Mouse (Mus musculus) midbrain, embryonic 10.5 days (tissue): ENCODE measurements around the gene Flywch1. TPM values are rescaled to one million over a fixed set of nuclear protein-coding genes. Genes with fewer than 3 reads are reported as not detected.

Experiments used
- DNase-seq: peaks from one replicate; pipeline ENCODE4 v3.0.0-alpha.2; 2017; ENCODE audit warnings: low spot score
- H3K27ac ChIP-seq: fragments of 300-500 bp; sonication (generic); replicated peaks from 2 replicates; pipeline ENCODE4 v1.5.1; 2016; ENCODE audit warnings: mild to moderate bottlenecking
- H3K27me3 ChIP-seq: fragments of 300-500 bp; sonication (generic); 2 replicates; pipeline ENCODE4 v1.6.1; 2016; ENCODE audit warnings: low read depth, mild to moderate bottlenecking; ENCODE audit not compliant: poor library complexity, severe bottlenecking
- H3K36me3 ChIP-seq: fragments of 300-500 bp; sonication (generic); 2 replicates; pipeline ENCODE4 v1.6.1; 2016; ENCODE audit warnings: mild to moderate bottlenecking, moderate library complexity
- H3K4me1 ChIP-seq: fragments of 300-500 bp; sonication (generic); 2 replicates; pipeline ENCODE4 v1.6.1; 2016
- H3K4me3 ChIP-seq: fragments of 300-500 bp; sonication (generic); 2 replicates; pipeline ENCODE4 v1.5.1; 2016; ENCODE audit warnings: mild to moderate bottlenecking, moderate library complexity
- H3K9me3 ChIP-seq: fragments of 300-500 bp; sonication (generic); replicated peaks from 2 replicates; pipeline ENCODE4 v1.6.1; 2016; ENCODE audit warnings: mild to moderate bottlenecking
- WGBS: fragments of 180-500 bp; shearing (Covaris S2); methylation state at CpG from one replicate; pipeline ENCODE4 v1.1.7; 2016; 5-methylcytosine and 5-hydroxymethylcytosine counted together
- polyA plus RNA-seq: library from polyadenylated mRNA; unstranded; fragments of >200 nt; fragmentation: Nextera tagmentation; extraction: Ambion mirVana; gene quantifications from 2 replicates; pipeline ENCODE4 v1.2.1, GENCODE M21; 2016

Flywch1 gene
- polyA plus RNA-seq, 1 experiment from 2014 or later: 187 TPM

DNA sequence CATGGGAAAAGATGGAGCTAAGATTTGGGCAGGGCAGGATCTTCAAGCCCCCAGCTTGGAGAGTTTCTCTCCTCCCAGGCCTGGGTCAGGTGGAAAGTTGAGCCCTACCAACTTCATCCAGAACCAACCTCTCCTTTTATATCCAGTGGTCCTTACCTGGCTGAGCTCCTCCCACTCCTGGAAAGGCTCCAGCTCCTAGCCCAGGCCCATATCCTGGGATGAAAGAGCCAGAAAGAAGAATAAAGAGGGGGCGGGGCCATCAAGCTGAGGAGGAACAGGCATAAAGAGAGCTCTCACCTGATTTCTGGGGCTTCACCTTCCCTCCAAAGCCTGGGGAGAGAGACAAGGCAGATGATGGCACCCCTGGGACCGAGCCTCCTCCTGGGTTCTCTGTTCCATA, 54.4 kb downstream of the Flywch1 start:
- Histone ChIP-seq H3K4me3 (no peak overlapping the region), H3K9me3 (no peaks in the 10 kb centered on the region), H3K36me3 (no peaks in the 10 kb centered on the region), H3K4me1 (no peaks in the 10 kb centered on the region), H3K27ac (no peak overlapping the region), H3K27me3 (no peaks in the 10 kb centered on the region)
- WGBS: 69% methylated on average over 2 of the region's 2 CpGs
- DNase-seq: no peak

DNA sequence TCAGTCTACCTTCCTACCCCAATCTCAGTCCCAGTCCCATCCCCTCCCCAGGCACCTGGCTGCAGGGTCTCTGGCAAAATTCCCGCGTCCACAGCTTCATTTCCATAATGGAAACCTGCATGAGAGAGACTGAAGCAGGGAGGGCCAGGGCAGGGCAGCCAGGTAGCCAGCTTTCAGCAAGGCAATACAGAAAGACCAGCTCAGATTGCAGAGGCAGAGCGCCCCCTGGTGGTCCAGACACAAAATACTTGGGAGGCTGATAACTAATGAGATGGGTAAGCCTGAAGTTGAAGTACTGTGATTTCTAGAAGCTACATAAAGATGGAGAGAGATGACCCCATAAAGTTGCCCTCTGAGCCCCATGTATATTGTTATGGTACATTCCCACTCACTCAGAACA, 65.2 kb downstream of the Flywch1 start:
- DNase-seq: peak; percentile 84
- Histone ChIP-seq H3K4me1 (no peaks in the 10 kb centered on the region), H3K27me3 (peaks cover 19% of the 10 kb centered on the region), H3K4me3 (no peak overlapping the region), H3K27ac (no peak overlapping the region), H3K36me3 (no peaks in the 10 kb centered on the region), H3K9me3 (no peaks in the 10 kb centered on the region)
- WGBS: 0% methylated on average over 3 of the region's 3 CpGs

DNA sequence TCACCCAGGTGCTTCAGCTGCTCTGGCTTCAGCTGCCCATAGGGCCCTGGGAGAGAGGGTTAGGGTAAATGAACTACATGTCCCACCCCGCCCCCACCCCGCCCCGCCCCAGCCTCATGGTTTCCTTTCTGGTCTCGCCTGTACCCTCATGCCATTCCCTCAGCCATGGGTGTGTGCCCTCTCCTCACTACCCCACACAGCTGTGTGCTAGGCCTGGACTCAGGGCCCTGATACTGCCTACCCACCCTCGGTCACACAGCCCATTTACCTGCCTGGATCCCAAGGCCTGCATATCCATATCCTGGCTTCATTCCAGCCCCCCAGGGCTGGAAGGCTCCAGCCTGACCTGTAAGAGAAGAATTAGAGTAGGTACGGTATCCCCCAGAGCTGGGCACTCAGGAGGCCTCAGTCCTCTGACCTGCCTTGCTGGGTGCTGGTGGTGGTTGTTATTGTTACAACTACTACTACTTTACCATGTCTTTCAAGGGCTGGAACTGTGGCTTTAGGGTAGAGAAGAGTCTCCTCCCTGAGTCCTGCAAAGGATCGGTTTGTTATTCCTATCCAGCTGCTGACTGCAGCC, 65.8 kb downstream of the Flywch1 start:
- H3K4me3 ChIP-seq: no peak overlapping the region
- no peak for DNase-seq
- WGBS: 75% methylated on average over 7 of the region's 7 CpGs
- no peaks in the 10 kb centered on the region for H3K9me3 ChIP-seq
- H3K4me1 ChIP-seq: no peaks in the 10 kb centered on the region
- H3K36me3 ChIP-seq: no peaks in the 10 kb centered on the region
- H3K27me3 ChIP-seq: peaks cover 24% of the 10 kb centered on the region
- no peak overlapping the region for H3K27ac ChIP-seq

DNA sequence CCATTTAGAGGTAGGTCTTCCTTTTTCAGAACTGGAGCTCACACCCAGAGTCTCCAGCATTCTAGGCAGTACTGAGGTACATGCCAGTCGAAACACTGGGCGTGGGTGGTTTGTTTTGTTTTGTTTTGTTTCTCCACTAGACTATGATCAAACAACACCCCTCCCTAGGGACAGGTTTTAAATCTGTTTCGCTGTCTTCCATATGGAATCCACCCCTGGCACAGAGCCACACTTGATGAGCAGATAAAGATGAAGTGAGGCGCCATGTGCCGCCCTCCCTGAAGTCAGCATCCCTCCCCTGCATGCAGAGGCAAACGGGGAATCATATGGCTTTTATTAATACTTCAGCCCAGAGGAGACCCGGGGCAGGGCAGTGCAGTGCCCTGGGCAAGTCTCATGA, 66.7 kb downstream of the Flywch1 start:
- Histone ChIP-seq H3K36me3 (no peaks in the 10 kb centered on the region), H3K4me1 (peaks cover 3% of the 10 kb centered on the region), H3K9me3 (no peaks in the 10 kb centered on the region), H3K4me3 (no peak overlapping the region), H3K27ac (no peak overlapping the region), H3K27me3 (peaks cover 25% of the 10 kb centered on the region)
- DNase-seq: no peak
- WGBS: 68% methylated on average over 7 of the region's 7 CpGs

DNA sequence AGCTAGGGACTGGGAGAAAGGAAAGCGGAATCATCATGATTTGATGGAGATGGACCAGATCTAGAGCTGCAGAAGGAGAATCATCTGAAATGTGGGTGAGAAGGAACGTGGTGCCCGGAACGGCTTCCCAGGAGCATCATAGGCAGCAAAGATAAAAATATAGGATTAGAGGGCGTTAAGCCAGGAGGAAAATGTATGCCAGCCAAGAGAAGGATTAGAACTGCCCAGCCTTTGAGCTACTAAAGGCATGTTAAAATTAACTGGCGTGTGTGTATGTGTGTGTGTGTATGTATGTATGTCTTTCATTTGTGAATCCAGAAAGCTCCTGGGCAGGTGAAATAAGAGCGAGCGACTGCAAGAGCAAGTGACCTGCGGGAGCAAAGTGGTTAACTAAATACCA, 68.1 kb downstream of the Flywch1 start:
- no peak overlapping the region for H3K27ac ChIP-seq
- H3K4me3 ChIP-seq: no peak overlapping the region
- no peaks in the 10 kb centered on the region for H3K9me3 ChIP-seq
- WGBS: 86% methylated on average over 9 of the region's 9 CpGs
- H3K27me3 ChIP-seq: peaks cover 39% of the 10 kb centered on the region
- H3K36me3 ChIP-seq: no peaks in the 10 kb centered on the region
- DNase-seq: no peak
- peaks cover 12% of the 10 kb centered on the region for H3K4me1 ChIP-seq

Other genes starting within 250 kb of the Flywch1 start
- gene Zfp213, start 207.4 kb downstream of the Flywch1 start, polyA plus RNA-seq: 27.5 and 28.7 TPM in 2 replicates
- 19.8 and 25.7 TPM in 2 replicates for gene Zfp13, start 172.1 kb downstream of the Flywch1 start, polyA plus RNA-seq
- 0.12 and 0.19 TPM in 2 replicates for gene Zscan10, start 170.7 kb downstream of the Flywch1 start, polyA plus RNA-seq
- 0.89 and 1.1 TPM in 2 replicates for gene Mmp25, start 126.3 kb downstream of the Flywch1 start, polyA plus RNA-seq
- gene Bicdl2, start 111.1 kb downstream of the Flywch1 start, polyA plus RNA-seq: 0.32 TPM in 1 of 2 replicates, not detected in the other
- 29.5 and 36.4 TPM in 2 replicates for gene Hcfc1r1, start 98.0 kb downstream of the Flywch1 start, polyA plus RNA-seq
- gene Thoc6, start 97.7 kb downstream of the Flywch1 start, polyA plus RNA-seq: 74.2 and 77.3 TPM in 2 replicates
- 3.2 and 3.8 TPM in 2 replicates for gene Tnfrsf12a, start 94.1 kb downstream of the Flywch1 start, polyA plus RNA-seq
- gene Cldn6, start 92.4 kb downstream of the Flywch1 start, polyA plus RNA-seq: 3.5 and 10.1 TPM in 2 replicates
- gene Cldn9, start 87.6 kb downstream of the Flywch1 start, polyA plus RNA-seq: 1.5 and 3.1 TPM in 2 replicates
- gene 1520401A03Rik, start 48.8 kb downstream of the Flywch1 start, polyA plus RNA-seq: not detected in 2 replicates
- gene Pkmyt1, start 45.3 kb downstream of the Flywch1 start, polyA plus RNA-seq: 58.5 and 59.7 TPM in 2 replicates
- 27.6 and 36.2 TPM in 2 replicates for gene Paqr4, start 30.7 kb downstream of the Flywch1 start, polyA plus RNA-seq
- gene Kremen2, start 25.8 kb downstream of the Flywch1 start, polyA plus RNA-seq: 1.7 and 2.3 TPM in 2 replicates
- 19.5 and 23.4 TPM in 2 replicates for gene Flywch2, start 14.5 kb upstream of the Flywch1 start, polyA plus RNA-seq
- 509 and 515 TPM in 2 replicates for gene Srrm2, start 18.9 kb upstream of the Flywch1 start, polyA plus RNA-seq
- gene Elob, start 57.5 kb upstream of the Flywch1 start, polyA plus RNA-seq: 1,078 TPM in 2 replicates
- gene Prss33, start 64.5 kb upstream of the Flywch1 start, polyA plus RNA-seq: 0.28 and 0.52 TPM in 2 replicates
- gene Prss32, start 72.3 kb upstream of the Flywch1 start, polyA plus RNA-seq: not detected in 2 replicates
- 1.7 and 2.3 TPM in 2 replicates for gene Prss41, start 72.6 kb upstream of the Flywch1 start, polyA plus RNA-seq
- not detected in 2 replicates for gene Prss21, start 96.5 kb upstream of the Flywch1 start, polyA plus RNA-seq
- gene Dcpp1, start 109.3 kb upstream of the Flywch1 start, polyA plus RNA-seq: not detected in 2 replicates
- not detected in 2 replicates for gene Dcpp2, start 109.3 kb upstream of the Flywch1 start, polyA plus RNA-seq
- not detected in 2 replicates for gene Dcpp3, start 145.9 kb upstream of the Flywch1 start, polyA plus RNA-seq
- not detected in 2 replicates for gene Sbp, start 170.1 kb upstream of the Flywch1 start, polyA plus RNA-seq
- gene Sbpl, start 183.7 kb upstream of the Flywch1 start, polyA plus RNA-seq: not detected in 2 replicates
- not detected in 2 replicates for gene Prss30, start 209.0 kb upstream of the Flywch1 start, polyA plus RNA-seq
- gene Prss22, start 226.5 kb upstream of the Flywch1 start, polyA plus RNA-seq: 0.26 TPM in 2 replicates